Mouse (Mus musculus) cerebellum, postnatal 4 days (tissue): Measurements from ENCODE around the gene Atf1.

Experiments used
- DNase-seq, 2 experiments: peaks; one replicate each; pipeline ENCODE4 v3.0.0; 2022; ENCODE audit warnings: low spot score in 2 of 2, mixed read lengths in 1 of 2

Gene Atf1

GRCm38 (mm10) chr15:100215092-100215491, 12.5 kb upstream of the Atf1 start:
- DNase-seq, result no peak

- no peak for DNase-seq
These were observed 11.4 kb upstream of the Atf1 start for GRCm38 (mm10) chr15:100216173-100216572.

- DNase-seq, result no peak
These were observed 9.6 kb upstream of the Atf1 start for GRCm38 (mm10) chr15:100218018-100218417.

GRCm38 (mm10) chr15:100219396-100219795, 8.2 kb upstream of the Atf1 start:
- DNase-seq, result no peak

GRCm38 (mm10) chr15:100220916-100221315, 6.7 kb upstream of the Atf1 start:
- DNase-seq, result no peak

GRCm38 (mm10) chr15:100225381-100225780, 2.2 kb upstream of the Atf1 start:
- no peak for DNase-seq

GRCm38 (mm10) chr15:100225891-100226290, 1.7 kb upstream of the Atf1 start:
- peak in 1 of 2 experiments; percentile 36 for DNase-seq

- no peak for DNase-seq
These were observed 472 bp upstream of the Atf1 start for GRCm38 (mm10) chr15:100227031-100227662.

- DNase-seq, result no peak
These were observed 1.1 kb downstream of the Atf1 start for GRCm38 (mm10) chr15:100228535-100229336.

- no peak for DNase-seq
These were observed 3.0 kb downstream of the Atf1 start for GRCm38 (mm10) chr15:100230655-100231054.

- no peak for DNase-seq
These were observed 4.3 kb downstream of the Atf1 start for GRCm38 (mm10) chr15:100231616-100232525.

GRCm38 (mm10) chr15:100235208-100235965, 7.8 kb downstream of the Atf1 start:
- no peak for DNase-seq

- no peak for DNase-seq
These were observed 9.3 kb downstream of the Atf1 start for GRCm38 (mm10) chr15:100236952-100237351.

GRCm38 (mm10) chr15:100241780-100242179, 14.2 kb downstream of the Atf1 start:
- DNase-seq, result no peak

GRCm38 (mm10) chr15:100245951-100246350, 18.3 kb downstream of the Atf1 start:
- no peak for DNase-seq

- DNase-seq, result no peak
These were observed 19.7 kb downstream of the Atf1 start for GRCm38 (mm10) chr15:100247296-100247695.

GRCm38 (mm10) chr15:100248665-100249433, 21.2 kb downstream of the Atf1 start:
- no peak for DNase-seq

- DNase-seq, result no peak
These were observed 23.6 kb downstream of the Atf1 start for GRCm38 (mm10) chr15:100251153-100251780.

GRCm38 (mm10) chr15:100256386-100256785, 28.8 kb downstream of the Atf1 start:
- no peak for DNase-seq

GRCm38 (mm10) chr15:100257305-100257704, 29.7 kb downstream of the Atf1 start:
- DNase-seq, result no peak
